Mouse (Mus musculus): ENCODE data around the gene Col5a2. TPM values are rescaled to one million over a fixed set of nuclear protein-coding genes. Genes with fewer than 3 reads are reported as not detected.

The Col5a2 gene
- polyA plus RNA-seq, 1 experiment from 2014 or later, result 52.6 TPM

- Histone ChIP-seq H3K9me3 (ENCODE audit: control insufficient read depth, low read length) (no peaks in the 10 kb centered on the region), H3K4me1 (ENCODE audit: control insufficient read depth, insufficient read depth, low read length) (no peaks in the 10 kb centered on the region), H3K4me3 (ENCODE audit: low read length) (no peak overlapping the region), H3K4me2 (ENCODE audit: low read depth, low read length) (no peak overlapping the region), H3K36me3 (ENCODE audit: control insufficient read depth, insufficient read depth, low read length) (no peaks in the 10 kb centered on the region), H3K9ac (ENCODE audit: low read depth, low read length) (no peak overlapping the region), H3K27me3 (replicated peaks; ENCODE audit: control insufficient read depth, insufficient read depth, low read length) (no peaks in the 10 kb centered on the region), H3K27ac (ENCODE audit: low read length) (no peak overlapping the region)
- 71% methylated on average over 6 of the region's 6 CpGs for WGBS
- ATAC-seq, result no peak
Observed at GRCm38 (mm10) chr1:45500456-45500855, 2.6 kb downstream of the Col5a2 start.

GRCm38 (mm10) chr1:45495025-45495424, 8.1 kb downstream of the Col5a2 start:
- ATAC-seq, result no peak
- H3K27me3 ChIP-seq (replicated peaks; ENCODE audit: control insufficient read depth, insufficient read depth, low read length), result no peaks in the 10 kb centered on the region

GRCm38 (mm10) chr1:45492130-45492723, 10.9 kb downstream of the Col5a2 start:
- Histone ChIP-seq H3K9me3 (ENCODE audit: control insufficient read depth, low read length) (no peaks in the 10 kb centered on the region), H3K9ac (ENCODE audit: low read depth, low read length) (no peak overlapping the region), H3K36me3 (ENCODE audit: control insufficient read depth, insufficient read depth, low read length) (no peaks in the 10 kb centered on the region), H3K27ac (ENCODE audit: low read length) (no peak overlapping the region), H3K4me3 (ENCODE audit: low read length) (no peak overlapping the region), H3K4me2 (ENCODE audit: low read depth, low read length) (no peak overlapping the region), H3K27me3 (replicated peaks; ENCODE audit: control insufficient read depth, insufficient read depth, low read length) (no peaks in the 10 kb centered on the region), H3K4me1 (ENCODE audit: control insufficient read depth, insufficient read depth, low read length) (no peaks in the 10 kb centered on the region)
- WGBS, result 81% methylated on average over 4 of the region's 4 CpGs
- no peak for ATAC-seq

More at GRCm38 (mm10) chr1:45495025-45495424, 8.1 kb downstream of the Col5a2 start:
- H3K9me3 ChIP-seq (ENCODE audit: control insufficient read depth, low read length), result no peaks in the 10 kb centered on the region
- H3K4me3 ChIP-seq (ENCODE audit: low read length), result no peak overlapping the region
- WGBS, result 84% methylated on average over 2 of the region's 2 CpGs
- H3K9ac ChIP-seq (ENCODE audit: low read depth, low read length), result no peak overlapping the region
- no peak overlapping the region for H3K27ac ChIP-seq (ENCODE audit: low read length)
- H3K4me1 ChIP-seq (ENCODE audit: control insufficient read depth, insufficient read depth, low read length), result no peaks in the 10 kb centered on the region
- no peak overlapping the region for H3K4me2 ChIP-seq (ENCODE audit: low read depth, low read length)
- no peaks in the 10 kb centered on the region for H3K36me3 ChIP-seq (ENCODE audit: control insufficient read depth, insufficient read depth, low read length)

GRCm38 (mm10) chr1:45490451-45490850, 12.6 kb downstream of the Col5a2 start:
- H3K9ac ChIP-seq (ENCODE audit: low read depth, low read length), result no peak overlapping the region
- H3K27me3 ChIP-seq (replicated peaks; ENCODE audit: control insufficient read depth, insufficient read depth, low read length), result no peaks in the 10 kb centered on the region
- no peaks in the 10 kb centered on the region for H3K36me3 ChIP-seq (ENCODE audit: control insufficient read depth, insufficient read depth, low read length)
- no peaks in the 10 kb centered on the region for H3K9me3 ChIP-seq (ENCODE audit: control insufficient read depth, low read length)
- no peak for ATAC-seq
- no peak overlapping the region for H3K4me3 ChIP-seq (ENCODE audit: low read length)
- WGBS, result 80% methylated on average over 1 of the region's 1 CpGs
- H3K4me1 ChIP-seq (ENCODE audit: control insufficient read depth, insufficient read depth, low read length), result no peaks in the 10 kb centered on the region
- H3K27ac ChIP-seq (ENCODE audit: low read length), result no peak overlapping the region
- H3K4me2 ChIP-seq (ENCODE audit: low read depth, low read length), result no peak overlapping the region

- H3K4me2 ChIP-seq (ENCODE audit: low read depth, low read length), result no peak overlapping the region
- H3K4me3 ChIP-seq (ENCODE audit: low read length), result no peak overlapping the region
- H3K9ac ChIP-seq (ENCODE audit: low read depth, low read length), result no peak overlapping the region
- H3K27me3 ChIP-seq (replicated peaks; ENCODE audit: control insufficient read depth, insufficient read depth, low read length), result no peaks in the 10 kb centered on the region
- no peaks in the 10 kb centered on the region for H3K36me3 ChIP-seq (ENCODE audit: control insufficient read depth, insufficient read depth, low read length)
- no peak overlapping the region for H3K27ac ChIP-seq (ENCODE audit: low read length)
- no peak for ATAC-seq
- no peaks in the 10 kb centered on the region for H3K9me3 ChIP-seq (ENCODE audit: control insufficient read depth, low read length)
- no peaks in the 10 kb centered on the region for H3K4me1 ChIP-seq (ENCODE audit: control insufficient read depth, insufficient read depth, low read length)
- WGBS, result 56% methylated on average over 1 of the region's 1 CpGs
Observed at GRCm38 (mm10) chr1:45488291-45488690, 14.8 kb downstream of the Col5a2 start.

GRCm38 (mm10) chr1:45483001-45483400, 20.1 kb downstream of the Col5a2 start:
- no peak for ATAC-seq
- Histone ChIP-seq H3K27me3 (replicated peaks; ENCODE audit: control insufficient read depth, insufficient read depth, low read length) (no peaks in the 10 kb centered on the region), H3K4me2 (ENCODE audit: low read depth, low read length) (no peak overlapping the region), H3K27ac (ENCODE audit: low read length) (no peak overlapping the region), H3K4me1 (ENCODE audit: control insufficient read depth, insufficient read depth, low read length) (no peaks in the 10 kb centered on the region), H3K9me3 (ENCODE audit: control insufficient read depth, low read length) (no peaks in the 10 kb centered on the region), H3K4me3 (ENCODE audit: low read length) (no peak overlapping the region), H3K36me3 (ENCODE audit: control insufficient read depth, insufficient read depth, low read length) (no peaks in the 10 kb centered on the region), H3K9ac (ENCODE audit: low read depth, low read length) (no peak overlapping the region)
- 93% methylated on average over 4 of the region's 4 CpGs for WGBS

GRCm38 (mm10) chr1:45481876-45482275, 21.2 kb downstream of the Col5a2 start:
- Histone ChIP-seq H3K4me3 (ENCODE audit: low read length) (no peak overlapping the region), H3K4me2 (ENCODE audit: low read depth, low read length) (no peak overlapping the region), H3K27me3 (replicated peaks; ENCODE audit: control insufficient read depth, insufficient read depth, low read length) (no peaks in the 10 kb centered on the region), H3K9me3 (ENCODE audit: control insufficient read depth, low read length) (no peaks in the 10 kb centered on the region), H3K4me1 (ENCODE audit: control insufficient read depth, insufficient read depth, low read length) (no peaks in the 10 kb centered on the region), H3K27ac (ENCODE audit: low read length) (no peak overlapping the region), H3K9ac (ENCODE audit: low read depth, low read length) (no peak overlapping the region), H3K36me3 (ENCODE audit: control insufficient read depth, insufficient read depth, low read length) (no peaks in the 10 kb centered on the region)
- no peak for ATAC-seq
- WGBS, result 90% methylated on average over 1 of the region's 1 CpGs

- Histone ChIP-seq H3K27ac (ENCODE audit: low read length) (no peak overlapping the region), H3K9me3 (ENCODE audit: control insufficient read depth, low read length) (no peaks in the 10 kb centered on the region), H3K36me3 (ENCODE audit: control insufficient read depth, insufficient read depth, low read length) (no peaks in the 10 kb centered on the region), H3K9ac (ENCODE audit: low read depth, low read length) (no peak overlapping the region), H3K4me3 (ENCODE audit: low read length) (no peak overlapping the region), H3K4me2 (ENCODE audit: low read depth, low read length) (no peak overlapping the region), H3K4me1 (ENCODE audit: control insufficient read depth, insufficient read depth, low read length) (no peaks in the 10 kb centered on the region), H3K27me3 (replicated peaks; ENCODE audit: control insufficient read depth, insufficient read depth, low read length) (no peaks in the 10 kb centered on the region)
- no peak for ATAC-seq
Observed at GRCm38 (mm10) chr1:45479087-45479486, 24.0 kb downstream of the Col5a2 start.

- Histone ChIP-seq H3K4me2 (ENCODE audit: low read depth, low read length) (no peak overlapping the region), H3K4me3 (ENCODE audit: low read length) (no peak overlapping the region), H3K9ac (ENCODE audit: low read depth, low read length) (no peak overlapping the region), H3K27me3 (replicated peaks; ENCODE audit: control insufficient read depth, insufficient read depth, low read length) (no peaks in the 10 kb centered on the region), H3K9me3 (ENCODE audit: control insufficient read depth, low read length) (no peaks in the 10 kb centered on the region), H3K27ac (ENCODE audit: low read length) (no peak overlapping the region), H3K36me3 (ENCODE audit: control insufficient read depth, insufficient read depth, low read length) (no peaks in the 10 kb centered on the region), H3K4me1 (ENCODE audit: control insufficient read depth, insufficient read depth, low read length) (no peaks in the 10 kb centered on the region)
- no peak for ATAC-seq
- WGBS, result 45% methylated on average over 4 of the region's 4 CpGs
Observed at GRCm38 (mm10) chr1:45472751-45473150, 30.3 kb downstream of the Col5a2 start.

GRCm38 (mm10) chr1:45460767-45461166, 42.3 kb downstream of the Col5a2 start:
- Histone ChIP-seq H3K27me3 (replicated peaks; ENCODE audit: control insufficient read depth, insufficient read depth, low read length) (no peaks in the 10 kb centered on the region), H3K9ac (ENCODE audit: low read depth, low read length) (no peak overlapping the region), H3K27ac (ENCODE audit: low read length) (no peak overlapping the region), H3K4me2 (ENCODE audit: low read depth, low read length) (no peak overlapping the region), H3K4me1 (ENCODE audit: control insufficient read depth, insufficient read depth, low read length) (no peaks in the 10 kb centered on the region), H3K9me3 (ENCODE audit: control insufficient read depth, low read length) (no peaks in the 10 kb centered on the region), H3K36me3 (ENCODE audit: control insufficient read depth, insufficient read depth, low read length) (no peaks in the 10 kb centered on the region), H3K4me3 (ENCODE audit: low read length) (no peak overlapping the region)
- 88% methylated on average over 2 of the region's 2 CpGs for WGBS
- no peak for ATAC-seq
